Mouse (Mus musculus): ENCODE measurements around the gene Shc4. TPM values are rescaled to one million over a fixed set of nuclear protein-coding genes. Genes with fewer than 3 reads are reported as not detected.
A peak's percentile ranks its signal among the peaks of the same experiment; 100 is the strongest.

Shc4 gene
- total and polyA plus RNA-seq, 2 experiments = 0.18 to 0.26 TPM

- 55% methylated on average over 10 of the region's 10 CpGs for WGBS
- DNase-seq (ENCODE audit: extremely low read depth, low read depth, low spot score) = no peak
These were observed 39.1 kb downstream of the Shc4 start for GRCm38 (mm10) chr2:125684559-125685440.

GRCm38 (mm10) chr2:125683895-125684294, 40.1 kb downstream of the Shc4 start:
- 76% methylated on average over 7 of the region's 7 CpGs for WGBS
- no peaks in the 10 kb centered on the region for H3K79me2 ChIP-seq (ENCODE audit: control insufficient read depth, insufficient read depth, low read length)
- no peak for DNase-seq (ENCODE audit: extremely low read depth, low read depth, low spot score)

More at GRCm38 (mm10) chr2:125684559-125685440, 39.1 kb downstream of the Shc4 start:
- Histone ChIP-seq H3K4me1 (ENCODE audit: control insufficient read depth, insufficient read depth, low read length) (no peaks in the 10 kb centered on the region), H3K27me3 (ENCODE audit: control insufficient read depth, insufficient read depth, low read length) (no peaks in the 10 kb centered on the region), H3K36me3 (ENCODE audit: control insufficient read depth, insufficient read depth, low read length) (no peaks in the 10 kb centered on the region), H3K9ac (ENCODE audit: low read depth, low read length) (no peak overlapping the region), H3K79me2 (ENCODE audit: control insufficient read depth, insufficient read depth, low read length) (no peaks in the 10 kb centered on the region), H3K4me3 (ENCODE audit: insufficient read depth, low read depth, low read length) (no peak overlapping the region), H3K27ac (replicated peaks; ENCODE audit: insufficient read depth, low read depth, low read length) (no peak overlapping the region)
- TF ChIP-seq POLR2A (IDR thresholded peaks at IDR 0.05; ENCODE audit: extremely low read depth, insufficient read depth, low read length) (no peak), CTCF (IDR thresholded peaks at IDR 0.05; ENCODE audit: low read depth, low read length) (no peak)

GRCm38 (mm10) chr2:125681811-125682210, 42.1 kb downstream of the Shc4 start:
- H3K27me3 ChIP-seq (ENCODE audit: control insufficient read depth, insufficient read depth, low read length) = no peaks in the 10 kb centered on the region
- peak; percentile 14 for DNase-seq (ENCODE audit: extremely low read depth, low read depth, low spot score)
- 87% methylated on average over 9 of the region's 9 CpGs for WGBS
- no peak overlapping the region for H3K4me3 ChIP-seq (ENCODE audit: insufficient read depth, low read depth, low read length)
- no peaks in the 10 kb centered on the region for H3K36me3 ChIP-seq (ENCODE audit: control insufficient read depth, insufficient read depth, low read length)
- H3K9ac ChIP-seq (ENCODE audit: low read depth, low read length) = no peak overlapping the region
- no peak overlapping the region for H3K27ac ChIP-seq (replicated peaks; ENCODE audit: insufficient read depth, low read depth, low read length)
- H3K4me1 ChIP-seq (ENCODE audit: control insufficient read depth, insufficient read depth, low read length) = no peaks in the 10 kb centered on the region
- H3K79me2 ChIP-seq (ENCODE audit: control insufficient read depth, insufficient read depth, low read length) = no peaks in the 10 kb centered on the region
- TF ChIP-seq CTCF (IDR thresholded peaks at IDR 0.05; ENCODE audit: low read depth, low read length) (no peak), POLR2A (IDR thresholded peaks at IDR 0.05; ENCODE audit: extremely low read depth, insufficient read depth, low read length) (no peak)

More at GRCm38 (mm10) chr2:125683895-125684294, 40.1 kb downstream of the Shc4 start:
- no peaks in the 10 kb centered on the region for H3K36me3 ChIP-seq (ENCODE audit: control insufficient read depth, insufficient read depth, low read length)
- no peaks in the 10 kb centered on the region for H3K4me1 ChIP-seq (ENCODE audit: control insufficient read depth, insufficient read depth, low read length)
- no peaks in the 10 kb centered on the region for H3K27me3 ChIP-seq (ENCODE audit: control insufficient read depth, insufficient read depth, low read length)
- TF ChIP-seq CTCF (IDR thresholded peaks at IDR 0.05; ENCODE audit: low read depth, low read length) (no peak), POLR2A (IDR thresholded peaks at IDR 0.05; ENCODE audit: extremely low read depth, insufficient read depth, low read length) (no peak)
- no peak overlapping the region for H3K4me3 ChIP-seq (ENCODE audit: insufficient read depth, low read depth, low read length)
- no peak overlapping the region for H3K9ac ChIP-seq (ENCODE audit: low read depth, low read length)
- no peak overlapping the region for H3K27ac ChIP-seq (replicated peaks; ENCODE audit: insufficient read depth, low read depth, low read length)

GRCm38 (mm10) chr2:125672957-125673631, 50.9 kb downstream of the Shc4 start, which contains the start of gene Eid1:
Gene Eid1 (plus strand): TSS chr2:125673095.
- peaks cover 1% of the 10 kb centered on the region; the same call in 1 of the 2 replicates for H3K4me1 ChIP-seq (ENCODE audit: control insufficient read depth, insufficient read depth, low read length)
- H3K36me3 ChIP-seq (ENCODE audit: control insufficient read depth, insufficient read depth, low read length) = no peaks in the 10 kb centered on the region
- no peak for TF ChIP-seq POLR2A (IDR thresholded peaks at IDR 0.05; ENCODE audit: extremely low read depth, insufficient read depth, low read length)
- TF ChIP-seq CTCF (IDR thresholded peaks at IDR 0.05; ENCODE audit: low read depth, low read length) = no peak
- H3K4me3 ChIP-seq (ENCODE audit: insufficient read depth, low read depth, low read length) = peak within 1 kb of the TSS; percentile 83
- peak; percentile 37 for DNase-seq (ENCODE audit: extremely low read depth, low read depth, low spot score)
- peak within 1 kb of the TSS; percentile 77 for H3K9ac ChIP-seq (ENCODE audit: low read depth, low read length)
- no peaks in the 10 kb centered on the region for H3K79me2 ChIP-seq (ENCODE audit: control insufficient read depth, insufficient read depth, low read length)
- H3K27ac ChIP-seq (replicated peaks; ENCODE audit: insufficient read depth, low read depth, low read length) = no peak within 1 kb of the TSS
- under 1% methylated on average over 77 of the region's 79 CpGs for WGBS
- H3K27me3 ChIP-seq (ENCODE audit: control insufficient read depth, insufficient read depth, low read length) = no peaks in the 10 kb centered on the region

- TF ChIP-seq CTCF (IDR thresholded peaks at IDR 0.05; ENCODE audit: low read depth, low read length) (no peak), POLR2A (IDR thresholded peaks at IDR 0.05; ENCODE audit: extremely low read depth, insufficient read depth, low read length) (no peak)
- no peaks in the 10 kb centered on the region for H3K27me3 ChIP-seq (ENCODE audit: control insufficient read depth, insufficient read depth, low read length)
- peaks cover 1% of the 10 kb centered on the region; the same call in 1 of the 2 replicates for H3K4me1 ChIP-seq (ENCODE audit: control insufficient read depth, insufficient read depth, low read length)
- peak overlapping the region; percentile 83 for H3K4me3 ChIP-seq (ENCODE audit: insufficient read depth, low read depth, low read length)
- no peaks in the 10 kb centered on the region for H3K79me2 ChIP-seq (ENCODE audit: control insufficient read depth, insufficient read depth, low read length)
- no peak overlapping the region for H3K27ac ChIP-seq (replicated peaks; ENCODE audit: insufficient read depth, low read depth, low read length)
- no peaks in the 10 kb centered on the region for H3K36me3 ChIP-seq (ENCODE audit: control insufficient read depth, insufficient read depth, low read length)
- peak overlapping the region; percentile 77 for H3K9ac ChIP-seq (ENCODE audit: low read depth, low read length)
- peak; percentile 15 for DNase-seq (ENCODE audit: extremely low read depth, low read depth, low spot score)
- WGBS = 16% methylated on average over 17 of the region's 20 CpGs
These were observed 51.4 kb downstream of the Shc4 start for GRCm38 (mm10) chr2:125672568-125672956.

Measured in liver, adult 2 months (tissue).